Mouse (Mus musculus): ENCODE results near the gene 2510002D24Rik.

The 2510002D24Rik gene

DNA sequence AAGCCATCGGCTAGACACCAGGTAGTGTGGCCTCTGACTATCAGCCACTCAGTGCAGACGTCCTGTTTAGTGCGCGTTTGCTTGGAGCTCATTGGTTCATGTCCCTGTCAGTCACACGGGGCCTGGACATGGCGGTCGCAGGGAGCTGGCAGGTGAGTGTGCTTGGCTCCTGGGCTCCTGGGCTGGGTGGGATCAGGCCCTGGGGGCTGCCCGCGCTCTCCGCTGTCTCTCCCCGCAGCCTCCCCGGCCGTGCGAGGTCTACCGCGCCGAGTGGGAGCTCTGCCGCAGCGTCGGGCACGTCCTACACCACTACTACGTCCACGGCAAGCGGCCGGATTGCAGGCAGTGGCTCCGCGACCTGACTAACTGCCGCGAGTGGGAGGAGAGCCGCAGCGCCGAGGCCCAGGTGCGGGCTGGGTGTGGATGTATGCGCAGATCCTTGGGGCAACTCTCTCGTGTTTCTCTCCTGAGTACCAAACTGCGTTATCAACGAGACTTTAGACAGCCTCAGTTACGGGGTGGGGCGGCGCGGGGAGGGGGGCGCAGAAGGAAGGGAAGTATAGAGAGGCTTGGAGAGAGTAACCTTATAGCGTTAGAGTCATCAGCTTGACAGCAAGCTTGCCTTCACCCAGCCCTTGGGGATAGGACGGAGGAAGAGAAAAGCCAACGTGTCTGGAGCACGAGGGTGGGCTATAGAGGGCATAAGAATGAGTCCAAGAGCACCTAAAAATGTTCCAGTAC lies at the start of gene 2510002D24Rik, which contains the start of gene Gm28539:
Gene 2510002D24Rik, plus strand, starts transcription at position 111 of the 741 bp plus-strand sequence.
Gene Gm28539, plus strand, starts transcription at position 117 of the 741 bp plus-strand sequence.
- DNase-seq (ENCODE audit: low spot score in 2 of 2) = peak; percentile 90 to 93

DNA sequence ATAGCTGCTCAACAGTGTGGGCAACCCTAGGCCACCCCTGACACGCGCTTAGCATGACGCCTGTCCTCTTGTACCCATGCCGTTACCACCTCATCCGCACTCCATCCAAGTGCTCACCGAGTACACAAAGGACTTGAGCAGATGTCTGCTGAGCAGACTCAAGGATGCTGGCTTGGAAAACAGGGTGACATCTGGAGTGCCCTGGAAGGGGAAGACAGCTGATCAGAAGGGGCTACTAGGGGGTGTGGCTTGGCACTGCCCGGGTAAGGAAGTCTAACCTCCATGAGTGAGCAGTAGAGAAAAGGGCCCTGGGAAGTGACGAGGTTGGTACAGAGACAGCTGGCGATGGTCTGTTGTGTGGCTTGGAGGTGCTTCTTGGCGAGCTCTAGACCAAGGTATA lies 49.7 kb upstream of the 2510002D24Rik start:
- no peak for DNase-seq (ENCODE audit: low spot score in 2 of 2)

DNA sequence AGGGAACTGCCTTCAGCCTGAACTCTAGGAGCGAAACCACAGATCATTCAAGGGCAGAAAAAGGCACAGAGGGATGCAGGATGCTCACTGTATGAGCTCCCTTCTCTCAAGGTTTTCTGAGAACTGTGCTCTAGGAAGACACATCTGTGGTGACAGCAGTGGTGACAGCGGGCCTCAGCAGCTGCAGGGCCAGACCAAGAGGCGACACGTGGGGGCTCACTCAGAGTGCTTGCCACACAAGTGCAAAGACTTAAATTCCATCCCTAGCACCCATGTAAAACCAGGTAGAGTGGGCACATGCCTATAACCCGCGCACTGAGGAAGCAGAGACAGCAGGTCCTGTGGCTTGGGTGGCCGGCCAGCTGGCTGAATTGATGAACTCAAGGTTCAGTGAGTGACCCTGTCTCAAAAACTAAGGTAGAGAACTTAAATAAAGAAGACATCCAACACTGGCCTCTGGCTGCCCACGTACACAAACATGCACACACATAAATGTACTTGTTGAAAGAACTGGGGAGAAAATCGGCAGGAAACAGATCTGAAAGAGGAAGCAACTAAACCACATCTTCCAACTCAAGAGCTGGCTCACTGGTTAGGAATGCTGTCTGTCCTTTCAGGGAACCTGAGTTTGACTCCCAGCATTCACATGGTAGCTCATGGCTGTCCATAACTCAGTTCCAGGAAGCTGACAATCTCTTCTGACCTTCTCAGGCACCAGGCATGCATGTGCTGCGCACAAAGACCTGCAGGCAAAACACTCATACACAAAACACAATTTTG lies 47.6 kb upstream of the 2510002D24Rik start:
- DNase-seq (ENCODE audit: low spot score in 2 of 2) = peak in 1 of 2 experiments; percentile 53

DNA sequence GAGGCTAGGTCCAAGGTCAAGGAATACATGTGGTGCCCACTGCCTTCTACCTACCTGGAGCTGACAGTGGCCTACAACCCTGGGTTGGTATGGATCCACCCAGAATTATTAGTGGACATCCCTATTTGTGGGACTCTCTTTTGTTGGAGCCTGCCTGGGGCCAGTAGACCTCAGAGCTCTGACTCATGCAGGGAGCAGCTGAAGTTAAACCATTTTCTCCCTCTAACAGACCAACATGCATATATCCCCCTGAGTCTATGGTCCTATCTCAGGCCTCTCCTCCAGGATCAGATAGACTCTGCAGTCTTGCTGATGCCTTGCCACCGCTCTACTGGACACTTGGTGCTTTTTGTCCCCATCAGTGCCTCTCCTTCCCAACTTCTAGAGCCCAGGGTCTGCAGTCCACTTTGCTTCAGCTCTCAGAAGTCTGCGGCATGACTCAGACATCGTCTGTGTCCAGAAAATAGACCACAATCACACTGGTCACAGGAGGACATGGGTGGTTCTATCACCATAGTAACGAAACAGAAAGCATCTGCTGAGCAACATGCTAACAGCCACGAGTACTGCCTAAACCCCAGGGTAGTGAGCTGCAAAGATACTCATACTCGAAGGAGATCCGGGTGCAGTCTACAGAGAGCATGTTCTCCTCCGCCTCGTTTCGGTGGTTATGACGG lies 41.0 kb upstream of the 2510002D24Rik start:
- no peak for DNase-seq (ENCODE audit: low spot score in 2 of 2)

DNA sequence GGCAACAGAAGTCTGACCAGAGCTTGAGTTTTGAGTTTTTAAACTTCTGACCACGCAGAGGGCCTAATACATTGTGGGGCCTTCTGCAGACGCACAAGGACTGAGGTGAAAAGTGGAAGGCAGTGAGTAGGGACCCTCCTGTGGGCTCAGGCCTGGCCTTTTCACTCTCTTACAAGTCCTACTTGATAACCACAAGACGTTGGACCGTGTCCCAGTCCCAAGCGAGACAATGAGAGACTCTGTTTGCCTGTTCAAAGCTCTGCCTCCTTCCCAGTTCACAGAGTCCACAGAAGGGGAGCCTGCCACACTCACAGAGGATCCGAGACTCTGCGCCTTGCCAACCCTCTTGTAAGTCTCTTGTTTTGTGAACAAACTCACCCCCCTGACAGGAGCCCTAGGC lies 39.7 kb upstream of the 2510002D24Rik start:
- no peak for DNase-seq (ENCODE audit: low spot score in 2 of 2)

DNA sequence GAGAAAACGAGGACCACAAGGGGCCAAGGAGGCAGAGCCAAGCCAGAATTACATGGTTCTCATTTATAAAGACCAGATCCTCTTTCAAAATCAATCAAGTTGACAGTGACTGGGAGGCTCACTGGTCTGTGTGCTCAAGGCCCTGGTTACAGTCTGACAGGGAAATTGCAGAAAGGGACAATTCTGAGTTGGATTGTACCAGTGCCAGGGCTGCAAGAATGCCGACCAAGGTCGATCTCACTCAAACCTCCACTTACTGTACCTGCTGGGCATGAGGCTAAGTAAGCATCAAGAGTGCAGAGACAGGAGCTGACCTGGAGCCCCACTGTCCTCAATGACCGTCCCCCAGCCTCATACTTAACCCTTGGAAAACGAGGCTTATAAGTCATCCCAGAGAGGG lies 38.2 kb upstream of the 2510002D24Rik start:
- DNase-seq (ENCODE audit: low spot score in 2 of 2) = no peak

DNA sequence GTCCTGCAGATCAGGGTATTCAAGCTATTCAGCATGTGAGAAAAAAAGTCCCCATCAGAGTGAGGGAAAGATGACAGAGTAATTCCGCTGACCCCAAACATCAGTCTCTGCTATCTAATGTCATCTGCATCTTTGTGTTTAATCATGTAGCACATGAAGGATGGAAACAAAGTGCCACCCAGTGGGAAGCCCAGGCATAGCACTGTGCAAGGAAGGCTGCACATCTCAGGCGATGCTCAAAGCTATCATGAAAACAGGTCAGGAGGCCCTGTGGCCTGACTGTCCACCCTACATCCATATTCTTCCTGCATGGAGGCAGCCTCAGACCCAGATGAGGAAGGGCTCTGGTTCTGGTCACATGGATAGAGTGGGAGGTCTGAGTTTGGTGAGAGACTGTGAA lies 37.5 kb upstream of the 2510002D24Rik start:
- no peak for DNase-seq (ENCODE audit: low spot score in 2 of 2)

DNA sequence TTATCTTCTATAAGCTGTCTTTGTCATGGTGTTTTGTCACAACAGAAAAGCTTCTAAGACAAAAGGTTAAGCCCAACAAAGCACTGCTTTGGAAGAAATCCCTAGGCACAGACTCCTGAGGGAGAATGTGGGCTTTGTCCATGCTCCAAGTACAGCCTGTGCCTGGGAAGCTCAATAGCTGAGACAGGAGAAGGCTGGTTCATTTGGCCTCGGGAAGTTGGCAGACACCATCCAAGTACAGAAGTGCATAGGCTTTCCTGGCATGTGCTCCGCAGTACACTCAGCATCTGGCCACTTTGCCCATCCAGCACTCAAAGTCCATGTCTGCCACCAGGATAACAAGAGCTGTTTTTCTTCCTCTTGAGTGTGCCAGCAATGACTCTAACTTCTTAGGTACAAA lies 30.6 kb upstream of the 2510002D24Rik start:
- no peak for DNase-seq (ENCODE audit: low spot score in 2 of 2)

DNA sequence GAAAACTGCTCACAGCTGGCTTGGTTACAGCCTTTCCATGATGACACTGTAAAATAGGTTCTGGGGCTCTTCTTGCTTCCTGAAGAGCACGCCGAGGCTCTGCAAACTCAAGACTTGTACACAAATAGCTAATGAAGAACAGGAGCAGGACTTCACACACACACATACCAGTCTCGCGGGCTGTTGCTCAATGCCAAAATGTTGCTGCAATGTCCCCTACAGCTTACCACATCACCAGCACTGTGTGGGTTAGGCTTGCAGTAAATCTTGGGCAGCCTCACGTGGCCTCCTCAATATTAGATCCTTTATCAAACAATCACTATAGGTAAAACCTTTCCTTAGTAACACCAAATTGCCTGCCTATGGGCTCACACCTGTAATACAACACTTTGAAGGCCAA lies 27.4 kb upstream of the 2510002D24Rik start:
- DNase-seq (ENCODE audit: low spot score in 2 of 2) = peak in 1 of 2 experiments; percentile 23

DNA sequence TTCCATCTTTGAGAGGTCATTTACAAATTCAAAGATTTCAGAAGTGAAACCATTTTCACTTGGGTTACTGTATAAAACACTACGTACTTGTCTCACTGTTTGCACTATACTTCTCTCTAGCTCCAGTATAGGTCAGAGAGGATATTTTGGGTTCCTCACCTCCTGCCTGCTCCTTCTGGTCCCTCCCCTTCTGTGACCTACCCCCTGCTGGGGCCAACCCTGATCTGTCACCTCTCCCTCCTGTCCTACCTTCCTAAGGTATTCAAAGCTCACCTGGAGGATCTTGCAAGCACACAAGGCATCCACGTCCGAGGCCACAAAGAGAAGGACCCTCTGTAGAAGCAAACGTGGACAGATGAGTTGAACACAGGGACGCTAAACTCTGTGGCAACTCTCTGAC lies 25.3 kb upstream of the 2510002D24Rik start:
- DNase-seq (ENCODE audit: low spot score in 2 of 2) = peak in 1 of 2 experiments; percentile 38

DNA sequence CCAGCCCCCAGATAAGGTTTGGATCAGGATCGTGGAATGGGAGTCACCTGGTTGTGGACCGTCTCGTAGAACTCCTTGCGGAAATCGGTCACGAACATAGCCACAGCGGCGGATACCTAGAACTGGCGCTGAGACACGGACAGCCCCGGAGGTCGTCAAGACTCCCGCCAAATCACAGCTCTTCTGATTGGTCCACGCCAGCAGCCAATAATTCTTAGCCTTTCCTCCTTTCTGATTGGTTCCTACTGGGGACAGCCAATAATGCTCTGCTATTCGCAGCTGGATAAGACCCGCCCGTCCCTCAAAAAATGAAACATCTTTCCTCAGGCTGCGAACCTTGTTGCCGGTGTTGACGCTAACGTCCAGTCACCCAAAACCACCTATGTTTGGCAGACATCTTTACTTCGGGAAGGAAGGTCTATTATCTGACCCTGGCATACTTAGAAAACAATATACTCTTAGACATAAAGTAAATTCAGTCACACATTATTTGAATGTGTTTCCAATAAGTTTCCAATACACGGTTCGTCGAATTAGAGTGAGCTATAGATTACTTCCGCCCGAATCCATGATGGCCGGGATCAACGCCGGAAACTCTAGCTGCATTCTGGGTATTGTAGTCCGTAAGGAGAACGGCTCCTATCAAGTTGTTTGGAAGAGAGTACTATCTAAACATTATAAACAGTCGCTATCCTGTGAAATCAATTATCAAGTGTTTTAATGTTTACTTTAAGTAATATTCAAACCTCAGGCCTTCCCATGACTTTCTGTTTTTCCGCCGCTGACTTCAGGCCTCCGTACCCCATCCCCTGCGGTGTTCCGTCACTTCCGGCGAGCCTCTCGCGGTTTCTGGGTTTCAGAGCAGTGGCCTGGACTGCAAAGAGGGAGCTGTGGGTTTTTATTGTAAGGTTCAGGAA lies 24.7 kb upstream of the 2510002D24Rik start, which contains the start of the genes Ufd1 and Cdc45:
Gene Ufd1, plus strand, starts transcription at position 312 of the 917 bp plus-strand sequence.
Gene Cdc45, minus strand, starts transcription at position 520 of the 917 bp plus-strand sequence.
- peak; percentile 84 to 91 for DNase-seq (ENCODE audit: low spot score in 2 of 2)

DNA sequence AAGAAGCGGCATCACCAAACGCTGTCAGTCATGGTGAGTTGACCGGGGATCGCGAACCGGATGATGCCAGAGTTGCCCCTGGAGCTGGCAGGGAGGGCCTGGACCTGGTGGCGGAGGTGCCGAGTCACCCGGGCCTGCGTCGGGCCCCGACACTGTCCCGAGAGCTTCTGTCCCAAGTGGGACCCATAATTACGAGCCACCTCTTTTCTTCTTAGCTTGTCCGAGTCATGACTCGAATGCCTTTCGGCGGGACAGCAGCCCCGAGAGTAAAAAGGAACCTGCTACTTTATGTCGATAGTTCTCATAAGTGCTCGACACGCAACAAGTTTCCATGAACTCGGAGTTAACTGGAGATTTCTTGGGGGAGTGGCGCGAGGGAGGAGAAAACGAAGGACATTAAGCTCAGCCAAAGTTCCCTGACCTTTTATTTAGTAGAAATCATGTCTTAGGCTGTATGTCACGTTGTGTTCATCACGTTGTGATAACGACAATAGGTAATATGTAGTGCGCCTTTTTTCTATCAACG lies 23.9 kb upstream of the 2510002D24Rik start:
- no peak for DNase-seq (ENCODE audit: low spot score in 2 of 2)

DNA sequence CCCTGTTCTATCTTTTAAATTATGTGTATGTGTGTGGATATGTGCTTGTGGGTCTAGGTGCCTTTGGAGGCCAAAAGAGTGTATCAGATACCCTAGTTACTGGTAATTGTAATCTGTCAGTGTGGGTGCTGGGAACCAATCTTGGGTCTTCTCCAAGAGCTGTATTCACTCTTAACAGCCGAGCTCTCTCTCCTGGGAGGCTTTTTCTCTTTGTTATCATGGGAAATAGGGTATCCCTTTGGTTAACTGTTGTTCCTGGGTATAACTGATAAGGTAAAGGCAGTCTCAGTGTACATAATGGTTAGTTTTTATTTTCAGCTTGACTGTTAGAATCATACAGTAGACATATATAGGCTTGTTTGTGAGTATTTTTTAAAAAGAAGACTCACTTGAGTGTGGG lies 14.0 kb upstream of the 2510002D24Rik start:
- DNase-seq (ENCODE audit: low spot score in 2 of 2) = no peak

DNA sequence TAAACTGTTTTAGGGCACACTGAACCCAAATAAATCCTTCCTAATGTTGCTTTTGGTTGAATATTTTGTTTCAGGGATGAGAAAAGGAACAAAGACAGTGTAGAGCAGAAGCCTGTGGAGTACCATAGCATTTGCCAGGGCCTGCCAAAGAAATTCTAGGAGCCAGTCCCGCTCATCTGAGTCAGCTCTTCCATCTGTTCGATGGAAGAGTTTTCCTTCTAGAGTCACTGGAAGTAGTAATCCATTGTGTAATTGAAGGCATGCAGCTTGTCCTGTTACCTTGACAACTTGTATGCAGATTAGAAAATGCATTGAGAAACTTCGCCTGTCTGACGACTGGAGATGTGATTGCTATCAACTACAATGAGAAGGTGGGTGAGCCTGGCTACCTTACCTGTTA lies 13.5 kb upstream of the 2510002D24Rik start:
- no peak for DNase-seq (ENCODE audit: low spot score in 2 of 2)

DNA sequence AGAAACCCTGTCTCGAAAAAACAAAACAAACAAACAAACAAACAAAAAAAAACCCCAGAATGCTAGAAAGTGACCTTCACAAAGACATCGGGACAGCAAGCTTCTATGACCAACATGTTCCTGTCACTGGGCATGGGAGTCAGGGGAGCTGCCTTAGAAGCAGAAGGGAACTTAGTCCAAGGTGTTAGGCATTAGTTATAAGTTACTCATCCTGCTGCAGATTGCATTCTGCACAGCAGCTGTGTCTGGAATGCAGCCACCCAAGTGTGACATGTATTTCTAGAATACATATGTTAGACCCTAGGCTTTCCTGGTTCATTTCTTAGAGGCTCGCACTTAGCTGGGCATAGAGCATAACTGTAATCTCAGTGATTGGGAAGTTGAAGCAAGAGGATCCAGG lies 7.7 kb upstream of the 2510002D24Rik start:
- no peak for DNase-seq (ENCODE audit: low spot score in 2 of 2)

DNA sequence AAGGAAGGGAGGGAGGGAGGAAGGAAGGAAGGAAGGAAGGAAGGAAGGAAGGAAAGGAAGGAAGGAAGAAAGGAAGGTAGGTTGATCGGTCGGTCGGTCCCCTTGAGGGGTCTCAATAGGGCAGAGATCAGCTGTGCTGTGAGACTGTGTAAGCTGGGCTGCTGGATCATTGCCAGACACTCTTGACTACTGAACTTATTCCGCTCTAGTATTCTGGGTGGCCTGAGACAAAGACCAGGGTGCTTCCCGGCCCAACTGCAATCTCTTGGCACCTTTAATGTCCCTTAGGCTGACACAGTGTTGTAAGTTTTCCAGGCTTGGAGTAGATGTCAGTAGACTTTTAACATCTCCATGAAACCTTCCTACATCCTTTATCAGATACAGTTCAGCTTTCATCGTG lies 7.3 kb upstream of the 2510002D24Rik start:
- no peak for DNase-seq (ENCODE audit: low spot score in 2 of 2)

DNA sequence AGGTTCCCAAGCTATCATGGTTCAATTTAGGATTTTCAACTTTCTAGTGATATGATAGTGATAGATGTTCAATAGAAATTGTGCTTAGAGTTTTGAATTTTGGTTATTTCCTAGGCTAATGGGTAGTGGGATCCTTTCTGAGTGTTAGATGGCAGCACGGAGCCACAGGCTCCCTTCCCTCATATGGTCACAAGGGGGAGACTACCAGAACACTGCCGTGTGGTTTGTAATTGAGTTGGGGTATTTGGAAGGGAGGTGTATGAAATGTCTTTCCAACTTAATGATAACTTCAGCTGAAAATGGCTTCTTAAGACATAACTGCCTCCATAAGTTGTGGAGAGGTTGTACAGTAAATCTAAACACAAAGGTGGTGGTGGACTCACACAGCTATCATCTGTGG lies 2.9 kb upstream of the 2510002D24Rik start:
- DNase-seq (ENCODE audit: low spot score in 2 of 2) = no peak

DNA sequence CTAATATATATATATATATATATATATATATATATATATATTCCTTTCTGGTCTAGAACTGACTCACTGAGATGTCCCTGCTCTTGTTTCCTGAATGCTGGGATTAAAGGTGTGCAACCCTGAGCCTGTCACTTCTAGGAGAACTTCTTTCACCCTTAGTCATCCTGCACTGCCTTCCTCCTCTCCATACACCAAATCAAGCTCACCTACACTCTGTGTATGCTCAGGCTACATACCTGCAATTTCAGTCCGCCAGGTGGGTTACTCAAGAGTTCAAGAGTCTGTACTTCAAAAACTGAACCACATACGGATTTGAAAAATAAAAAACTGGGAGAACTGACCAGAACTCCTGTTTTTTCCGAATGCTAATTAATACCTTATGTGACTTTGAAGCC lies 308 bp upstream of the 2510002D24Rik start:
- DNase-seq (ENCODE audit: low spot score in 2 of 2) = no peak

DNA sequence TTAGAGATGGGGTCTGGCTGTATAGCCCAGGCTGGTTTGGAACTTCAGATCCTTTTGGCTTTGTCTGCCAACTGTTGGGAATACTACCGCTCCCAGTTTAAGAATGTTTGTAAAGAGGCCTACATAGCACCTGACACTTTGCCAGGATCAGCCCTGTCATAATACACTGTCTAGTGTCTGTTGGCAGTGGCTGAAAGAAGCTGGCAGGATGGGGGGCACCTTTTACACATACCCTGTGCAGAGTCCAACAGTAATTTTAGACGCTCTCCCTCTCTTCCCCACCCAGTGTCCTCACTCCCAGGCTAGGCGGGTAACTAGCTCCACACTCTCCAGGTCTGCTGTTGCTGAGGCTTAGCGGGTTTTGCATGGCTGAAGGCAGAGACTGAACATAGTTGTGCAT lies 2.0 kb downstream of the 2510002D24Rik start:
- no peak for DNase-seq (ENCODE audit: low spot score in 2 of 2)

DNA sequence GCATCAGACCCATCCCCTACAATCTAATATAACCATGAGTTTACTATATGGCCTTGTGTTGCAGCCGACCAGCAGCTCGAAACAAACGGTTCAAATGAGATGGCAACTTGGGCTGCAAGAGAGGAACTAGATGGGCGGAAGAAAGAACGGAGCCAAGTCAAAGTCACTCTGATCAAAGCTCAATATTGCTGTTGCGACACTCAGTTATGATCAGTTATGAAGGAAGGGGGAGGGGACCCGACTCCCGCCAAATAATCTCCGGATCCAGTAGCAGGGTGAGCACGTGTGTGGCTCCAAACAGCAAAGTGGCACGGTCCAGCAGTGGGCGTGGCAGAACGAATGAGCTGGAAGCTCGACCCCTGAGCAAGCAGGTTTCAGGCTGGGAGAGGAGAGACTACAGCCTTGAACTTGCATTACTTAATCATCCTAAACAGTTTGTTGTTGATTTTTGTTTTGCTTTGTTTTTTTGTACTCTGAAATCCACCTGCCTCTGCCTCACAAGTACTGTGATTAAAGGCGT lies 10.0 kb downstream of the 2510002D24Rik start:
- no peak for DNase-seq (ENCODE audit: low spot score in 2 of 2)

Measured in spleen, postnatal 4 days (tissue).